Comparison of ENCODE assay signal across 8 mouse cellular contexts in genomic region chr8:84203975-84204772, GRCm38 (mm10). TPM values are rescaled to one million over a fixed set of nuclear protein-coding genes. Genes with fewer than 3 reads are reported as not detected.
DNase-seq lines count a peak whose midpoint lies in the region; ATAC-seq and TF ChIP-seq lines count a peak whose summit lies in the region.

No protein-coding gene starts in this region.

- H3K27ac ChIP-seq in lung, embryonic 15.5 days, result peak overlapping the region; percentile 92
- H3K27ac ChIP-seq in olfactory bulb, adult 2 months (ENCODE audit: insufficient read depth, low read depth, low read length), result peak overlapping the region; percentile 76

- H3K9ac ChIP-seq in lung, embryonic 15.5 days, result peak overlapping the region; percentile 78

- peak; percentile 23; the same call in 1 of the 2 replicates for ATAC-seq in lung, embryonic 15.5 days (ENCODE audit: borderline replicate concordance, extremely low read depth, low FRiP score, low TSS enrichment)

- peaks cover 58% of the 10 kb centered on the region for H3K4me1 ChIP-seq in lung, embryonic 15.5 days
- peaks cover 53% of the 10 kb centered on the region for H3K4me1 ChIP-seq in olfactory bulb, adult 2 months (ENCODE audit: control insufficient read depth, insufficient read depth, low read length)

- H3K36me3 ChIP-seq in lung, embryonic 15.5 days, result peaks cover 24% of the 10 kb centered on the region

- no peak for TF ChIP-seq CTCF in olfactory bulb, adult 2 months (IDR thresholded peaks at IDR 0.05; ENCODE audit: insufficient read depth, low read depth, low read length)

- H3K4me2 ChIP-seq in lung, embryonic 15.5 days, result peak overlapping the region; percentile 78

- H3K9me3 ChIP-seq in lung, embryonic 15.5 days, result no peaks in the 10 kb centered on the region

- H3K4me3 ChIP-seq in lung, embryonic 15.5 days, result peak overlapping the region; percentile 69
- peak overlapping the region; percentile 34 for H3K4me3 ChIP-seq in olfactory bulb, adult 2 months (ENCODE audit: insufficient read depth, low read depth, low read length)

- WGBS in lung, embryonic 15.5 days, result 43% methylated on average over 13 of the region's 13 CpGs
- 63% methylated on average over 13 of the region's 13 CpGs for WGBS in olfactory bulb, adult 2 months

- TF ChIP-seq POLR2A in olfactory bulb, adult 2 months (IDR thresholded peaks at IDR 0.05; ENCODE audit: insufficient read depth, low read depth, low read length), result no peak

- H3K27me3 ChIP-seq in lung, embryonic 15.5 days, result no peaks in the 10 kb centered on the region

- peak; percentile 72 for DNase-seq in layer of hippocampus, adult 9-11 months
- DNase-seq in layer of hippocampus, adult 8-10 months (ENCODE audit: low spot score in 2 of 2), result no peak
- peak; percentile 41 for DNase-seq in brain, adult 2 months (ENCODE audit: low read depth, low spot score)
- peak; percentile 93 for DNase-seq in heart, adult 8-10 months (ENCODE audit: low spot score)
- DNase-seq in kidney, adult 18-20 months, result peak; percentile 77
- no peak for DNase-seq in left cerebral cortex, adult 18-20 months (ENCODE audit: low spot score in 2 of 2)

RNA-seq across cellular contexts. Expression of gene Nanos3, which starts 19.2 kb away (rescaled TPM):
- total RNA-seq in layer of hippocampus, adult 8-10 months (2022), result 1 to 10 TPM; 1.0 to 3.7 (median 2.8) TPM
- 1 to 10 TPM in 3 of 4 experiments, under 1 TPM in 1; 0.98 to 1.7 (median 1.5) TPM for total RNA-seq in heart, adult 8-10 months (2022)
- 2.7 and 3.2 TPM in 2 replicates for polyA plus RNA-seq in lung, embryonic 15.5 days (2015; fragmentation: Nextera tagmentation; extraction: Ambion mirVana)
- polyA plus RNA-seq in olfactory bulb, adult 2 months (2012; ENCODE audit: insufficient read depth, insufficient read length, low replicate concordance, missing spikeins), result not detected in 2 replicates
- total RNA-seq in left cerebral cortex, adult 18-20 months (2021), result 1 to 10 TPM in 1 of 2 experiments, under 1 TPM in 1; 0.70 to 2.0 TPM

RNA-seq across cellular contexts. Expression of gene Zswim4, which starts 32.7 kb away (rescaled TPM):
- total RNA-seq in layer of hippocampus, adult 8-10 months (2022), result 10 to 100 TPM; 15.1 to 17.6 (median 16.6) TPM
- 1 to 10 TPM; 6.6 to 8.0 (median 7.2) TPM for total RNA-seq in heart, adult 8-10 months (2022)
- polyA plus RNA-seq in lung, embryonic 15.5 days (2015; fragmentation: Nextera tagmentation; extraction: Ambion mirVana), result 13.6 and 14.2 TPM in 2 replicates
- polyA plus RNA-seq in olfactory bulb, adult 2 months (2012; ENCODE audit: insufficient read depth, insufficient read length, low replicate concordance, missing spikeins), result 65.7 TPM in 1 of 2 replicates, not detected in the other
- total RNA-seq in left cerebral cortex, adult 18-20 months (2021), result 10 to 100 TPM; 16.8 to 19.1 TPM

RNA-seq across cellular contexts. Expression of gene D8Ertd738e, which starts 45.3 kb away (rescaled TPM):
- total RNA-seq in layer of hippocampus, adult 8-10 months (2022), result 100 to 1,000 TPM in 2 of 4 experiments, 10 to 100 TPM in 2; 94.5 to 137 (median 106) TPM
- 100 to 1,000 TPM; 165 to 232 (median 189) TPM for total RNA-seq in heart, adult 8-10 months (2022)
- 320 and 350 TPM in 2 replicates for polyA plus RNA-seq in lung, embryonic 15.5 days (2015; fragmentation: Nextera tagmentation; extraction: Ambion mirVana)
- not detected in 2 replicates for polyA plus RNA-seq in olfactory bulb, adult 2 months (2012; ENCODE audit: insufficient read depth, insufficient read length, low replicate concordance, missing spikeins)
- 100 to 1,000 TPM; 136 to 146 TPM for total RNA-seq in left cerebral cortex, adult 18-20 months (2021)

RNA-seq across cellular contexts. Expression of gene Mri1, which starts 53.0 kb away (rescaled TPM):
- 10 to 100 TPM; 17.8 to 25.8 (median 20.0) TPM for total RNA-seq in layer of hippocampus, adult 8-10 months (2022)
- 10 to 100 TPM; 10.5 to 15.0 (median 12.5) TPM for total RNA-seq in heart, adult 8-10 months (2022)
- polyA plus RNA-seq in lung, embryonic 15.5 days (2015; fragmentation: Nextera tagmentation; extraction: Ambion mirVana), result 67.2 and 72.4 TPM in 2 replicates
- not detected in 2 replicates for polyA plus RNA-seq in olfactory bulb, adult 2 months (2012; ENCODE audit: insufficient read depth, insufficient read length, low replicate concordance, missing spikeins)
- 10 to 100 TPM; 13.2 to 15.6 TPM for total RNA-seq in left cerebral cortex, adult 18-20 months (2021)

RNA-seq across cellular contexts. Expression of gene 4930432K21Rik, which starts 56.3 kb away (rescaled TPM):
- 1 to 10 TPM; 2.1 to 3.5 (median 2.6) TPM for total RNA-seq in layer of hippocampus, adult 8-10 months (2022)
- total RNA-seq in heart, adult 8-10 months (2022), result 1 to 10 TPM in 1 of 4 experiments, under 1 TPM in 3; 0.17 to 1.2 (median 0.31) TPM
- polyA plus RNA-seq in lung, embryonic 15.5 days (2015; fragmentation: Nextera tagmentation; extraction: Ambion mirVana), result 1.7 TPM in 2 replicates
- polyA plus RNA-seq in olfactory bulb, adult 2 months (2012; ENCODE audit: insufficient read depth, insufficient read length, low replicate concordance, missing spikeins), result not detected in 2 replicates
- 1 to 10 TPM; 2.0 to 3.1 TPM for total RNA-seq in left cerebral cortex, adult 18-20 months (2021)

Comparison
In these comparisons a context has a peak if more than half of its experiments do, and no peak if none do; other contexts are left out.
1. DNase-seq: peak in layer of hippocampus, adult 9-11 months (single experiment), brain, adult 2 months (single experiment), heart, adult 8-10 months (single experiment) and kidney, adult 18-20 months (single experiment); none in layer of hippocampus, adult 8-10 months (0 of 2) and left cerebral cortex, adult 18-20 months (0 of 2).